Mouse (Mus musculus): Measurements from ENCODE around the gene Sclt1.

DNA sequence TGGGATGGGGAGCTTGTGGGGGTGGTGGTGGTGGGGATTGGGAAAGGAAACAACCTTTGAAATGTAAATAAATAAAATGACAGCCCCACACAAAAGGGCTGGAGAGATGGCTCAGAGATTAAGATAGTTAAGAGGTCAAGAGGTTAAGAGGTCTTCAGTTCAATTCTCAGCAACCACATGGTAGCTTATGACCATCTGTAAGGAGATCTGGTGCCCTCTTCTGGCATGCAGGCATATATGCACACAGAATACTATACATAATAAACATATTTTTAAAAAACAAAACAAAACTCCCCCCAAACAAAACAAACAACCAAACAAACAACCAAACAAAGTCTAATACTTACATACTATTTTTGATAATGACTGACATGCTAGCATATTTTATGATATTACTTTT lies 67.5 kb downstream of the Sclt1 start:
- TF ChIP-seq CTCF (IDR thresholded peaks at IDR 0.05; ENCODE audit: control insufficient read depth, insufficient read depth, low read length) (no peak), POLR2A (IDR thresholded peaks at IDR 0.05; ENCODE audit: borderline replicate concordance, control insufficient read depth, low read depth, low read length) (no peak)
